Mouse (Mus musculus) limb, embryonic 12.5 days (tissue): Measurements from ENCODE around the gene Pla1a. TPM values are rescaled to one million over a fixed set of nuclear protein-coding genes. Genes with fewer than 3 reads are reported as not detected.
"Not testable (repeated sequence)": the region's sequence is repeated elsewhere in the genome, so short reads cannot be mapped to it uniquely, and the experiment has no call there.

Experiments
- ATAC-seq: fragments of 200-750 bp; cut with Nextera tagmentation; 2 replicates; pipeline ENCODE4 v1.8.0; 2017; ENCODE audit warnings: low read depth, moderate TSS enrichment; ENCODE audit not compliant: insufficient number of reproducible peaks, insufficient read depth, low FRiP score, low TSS enrichment
- H3K27ac ChIP-seq: fragments of 300-500 bp; sonication (generic); 2 replicates; pipeline ENCODE4 v1.5.1; 2016; ENCODE audit warnings: mild to moderate bottlenecking, moderate library complexity
- H3K27me3 ChIP-seq: fragments of 300-500 bp; sonication (generic); 2 replicates; pipeline ENCODE4 v1.6.1; 2016; ENCODE audit warnings: mild to moderate bottlenecking, moderate library complexity
- H3K36me3 ChIP-seq: fragments of 300-500 bp; sonication (generic); 2 replicates; pipeline ENCODE4 v1.6.1; 2016; ENCODE audit warnings: mild to moderate bottlenecking, moderate library complexity
- H3K4me1 ChIP-seq: fragments of 300-500 bp; sonication (generic); replicated peaks from 2 replicates; pipeline ENCODE4 v1.6.1; 2016
- H3K4me2 ChIP-seq: fragments of 300-500 bp; sonication (generic); 2 replicates; pipeline ENCODE4 v1.6.1; 2016; ENCODE audit warnings: mild to moderate bottlenecking, moderate library complexity
- H3K4me3 ChIP-seq: fragments of 300-500 bp; sonication (generic); replicated peaks from 2 replicates; pipeline ENCODE4 v1.5.1; 2016; ENCODE audit warnings: mild to moderate bottlenecking
- H3K9ac ChIP-seq: fragments of 300-500 bp; sonication (generic); replicated peaks from 2 replicates; pipeline ENCODE4 v1.6.1; 2016; ENCODE audit warnings: mild to moderate bottlenecking, moderate library complexity
- H3K9me3 ChIP-seq: fragments of 300-500 bp; sonication (generic); 2 replicates; pipeline ENCODE4 v1.6.1; 2016; ENCODE audit warnings: mild to moderate bottlenecking, moderate library complexity
- WGBS: fragments of 180-500 bp; shearing (Covaris S2); methylation state at CpG from one replicate; pipeline ENCODE4 v1.1.7; 2016; 5-methylcytosine and 5-hydroxymethylcytosine counted together
- polyA plus RNA-seq: library from polyadenylated mRNA; unstranded; fragments of >200 nt; fragmentation: Nextera tagmentation; extraction: Ambion mirVana; gene quantifications from 2 replicates; pipeline ENCODE4 v1.2.1, GENCODE M21; 2016

The Pla1a gene
- polyA plus RNA-seq, 1 experiment from 2014 or later: 0.10 TPM

DNA sequence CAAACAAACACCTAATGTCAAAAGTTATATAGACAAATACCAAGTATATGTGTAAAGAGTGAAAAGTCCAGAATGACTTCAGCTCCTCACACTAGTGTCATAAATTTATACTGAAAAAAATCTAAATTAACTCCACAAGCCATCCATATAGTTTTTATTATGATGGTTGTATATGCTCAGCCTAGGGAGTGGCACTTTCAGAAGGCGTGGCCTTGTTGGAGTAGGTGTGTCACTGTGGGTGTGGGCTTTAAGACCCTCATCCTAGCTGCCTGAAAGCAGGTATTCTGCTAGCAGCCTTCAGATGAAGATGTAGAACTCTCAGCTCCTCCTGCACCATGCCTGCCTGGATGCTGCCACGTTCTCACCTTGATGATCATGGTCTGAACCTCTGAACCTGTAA lies 13.2 kb upstream of the Pla1a start:
- not testable (repeated sequence) for H3K4me2 ChIP-seq, H3K9ac ChIP-seq, ATAC-seq, H3K27me3 ChIP-seq, H3K9me3 ChIP-seq, H3K4me1 ChIP-seq, H3K4me3 ChIP-seq, H3K27ac ChIP-seq
- peaks cover 83% of the 10 kb centered on the region for H3K36me3 ChIP-seq
- WGBS: 91% methylated on average over 2 of the region's 2 CpGs

DNA sequence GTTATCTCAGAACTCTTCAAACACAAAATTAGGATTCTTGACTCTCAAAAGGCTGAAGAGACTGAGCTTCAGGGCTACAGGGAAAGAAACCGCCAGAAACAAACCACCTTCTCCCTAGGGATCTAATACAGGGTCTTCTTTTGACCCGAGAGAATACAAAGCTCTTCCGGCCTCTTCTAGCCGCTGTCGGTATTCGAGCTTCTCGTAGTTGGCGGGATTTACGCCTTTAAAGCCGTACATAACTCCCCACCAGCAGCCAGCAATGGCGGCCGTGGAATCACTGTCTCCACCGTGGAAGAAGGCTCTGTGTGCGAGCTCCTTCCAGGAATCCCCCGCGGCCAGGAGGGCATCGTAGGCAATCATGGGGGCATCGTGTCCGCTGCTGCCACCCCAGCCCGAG lies 12.6 kb upstream of the Pla1a start:
- Histone ChIP-seq H3K9ac (no peak overlapping the region), H3K4me1 (0 out of 2 replicates have a peak, but pooled peaks cover 5% of the 10 kb centered on the region), H3K9me3 (no peaks in the 10 kb centered on the region), H3K27ac (no peak overlapping the region), H3K36me3 (peaks cover 82% of the 10 kb centered on the region), H3K4me2 (no peak overlapping the region), H3K4me3 (no peak overlapping the region), H3K27me3 (no peaks in the 10 kb centered on the region)
- WGBS: 96% methylated on average over 20 of the region's 20 CpGs
- ATAC-seq: no peak

DNA sequence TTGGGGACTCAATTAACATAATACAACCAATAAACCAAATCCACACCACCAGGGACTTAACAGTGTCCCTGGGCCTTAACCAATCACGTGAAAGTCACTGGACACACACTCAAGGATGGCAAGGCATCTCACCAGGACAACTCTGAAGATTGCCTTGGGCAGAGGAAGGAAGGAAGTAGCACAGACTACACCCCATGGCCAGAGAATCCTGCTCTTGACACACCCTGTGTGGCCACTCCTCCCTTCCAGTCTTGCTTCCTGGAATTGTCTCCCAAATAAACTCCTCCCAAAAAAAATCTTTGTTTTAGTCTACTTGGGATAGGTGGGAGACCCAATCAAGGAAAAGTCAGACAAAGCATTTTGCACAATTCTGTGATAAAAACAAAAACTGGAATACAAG lies 12.1 kb upstream of the Pla1a start:
- Histone ChIP-seq H3K4me1 (0 out of 2 replicates have a peak, but pooled peaks cover 3% of the 10 kb centered on the region), H3K4me2 (no peak overlapping the region), H3K4me3 (no peak overlapping the region), H3K9ac (no peak overlapping the region), H3K27ac (no peak overlapping the region), H3K36me3 (peaks cover 77% of the 10 kb centered on the region), H3K27me3 (no peaks in the 10 kb centered on the region), H3K9me3 (no peaks in the 10 kb centered on the region)
- 93% methylated on average over 1 of the region's 1 CpGs for WGBS
- no peak for ATAC-seq

DNA sequence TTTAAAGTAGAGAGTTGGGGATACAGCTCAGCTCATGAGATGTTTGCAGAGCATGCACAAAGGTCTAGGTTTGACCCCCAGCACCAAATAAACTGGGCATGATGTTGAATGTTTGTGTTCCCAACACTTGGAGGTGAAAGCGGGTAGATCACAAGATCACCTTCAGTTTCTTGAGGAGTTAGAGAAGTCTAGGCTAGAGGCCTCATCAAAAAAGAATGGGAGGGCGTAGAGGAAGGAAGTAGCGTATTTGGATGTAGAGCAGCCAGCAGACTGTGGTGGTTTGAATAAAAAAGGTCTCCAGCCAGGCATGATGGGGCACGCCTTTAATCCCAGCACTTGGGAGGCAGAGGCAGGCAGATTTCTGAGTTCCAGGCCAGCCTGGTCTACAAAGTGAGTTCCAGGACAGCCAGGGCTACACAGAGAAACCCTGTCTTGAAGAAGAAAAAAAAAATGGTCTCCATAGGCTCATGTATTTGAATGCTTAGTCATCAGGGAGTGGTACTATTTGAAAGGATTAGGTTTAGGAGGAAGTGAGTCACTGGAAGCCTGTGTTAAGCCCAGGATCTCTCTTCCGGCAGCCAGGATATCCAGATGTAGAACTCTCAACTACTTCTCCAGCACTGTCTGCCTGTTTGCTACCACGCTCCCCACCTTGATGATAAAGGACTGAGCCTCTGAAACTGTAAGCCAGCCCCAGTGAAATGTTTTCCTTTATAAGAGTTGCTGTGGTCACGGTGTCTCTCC lies 10.9 kb upstream of the Pla1a start:
- no peak overlapping the region for H3K27ac ChIP-seq
- WGBS: 96% methylated on average over 7 of the region's 7 CpGs
- 0 out of 2 replicates have a peak, but pooled peaks cover under 1% of the 10 kb centered on the region for H3K4me1 ChIP-seq
- H3K4me2 ChIP-seq: no peak overlapping the region
- no peak for ATAC-seq
- H3K9ac ChIP-seq: no peak overlapping the region
- H3K36me3 ChIP-seq: peaks cover 65% of the 10 kb centered on the region
- H3K27me3 ChIP-seq: no peaks in the 10 kb centered on the region
- H3K4me3 ChIP-seq: no peak overlapping the region
- H3K9me3 ChIP-seq: no peaks in the 10 kb centered on the region

DNA sequence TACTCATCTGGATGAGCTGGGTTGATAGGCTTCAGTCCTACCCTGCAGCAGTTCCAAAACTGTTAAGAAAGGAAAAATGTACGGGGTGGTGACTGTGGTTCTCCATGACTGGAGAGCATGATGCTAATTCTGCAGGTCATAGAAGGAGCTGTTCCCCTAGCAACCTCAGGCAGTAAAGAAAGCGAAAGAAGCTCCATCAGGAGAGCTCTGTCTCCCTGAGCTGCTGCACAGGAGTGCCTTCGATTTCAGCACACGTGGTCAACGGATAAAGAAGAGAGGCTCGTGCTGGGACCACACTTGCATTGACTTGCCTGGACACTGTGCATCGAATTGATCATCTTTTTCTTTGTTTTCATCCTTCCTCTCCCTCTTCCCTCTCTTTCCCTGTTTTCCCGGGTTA lies 9.3 kb upstream of the Pla1a start:
- H3K9me3 ChIP-seq: no peaks in the 10 kb centered on the region
- H3K9ac ChIP-seq: no peak overlapping the region
- H3K4me2 ChIP-seq: no peak overlapping the region
- H3K36me3 ChIP-seq: peaks cover 49% of the 10 kb centered on the region
- no peak for ATAC-seq
- no peak overlapping the region for H3K4me3 ChIP-seq
- 90% methylated on average over 8 of the region's 8 CpGs for WGBS
- no peaks in the 10 kb centered on the region for H3K27me3 ChIP-seq
- no peaks in the 10 kb centered on the region for H3K4me1 ChIP-seq
- H3K27ac ChIP-seq: no peak overlapping the region

DNA sequence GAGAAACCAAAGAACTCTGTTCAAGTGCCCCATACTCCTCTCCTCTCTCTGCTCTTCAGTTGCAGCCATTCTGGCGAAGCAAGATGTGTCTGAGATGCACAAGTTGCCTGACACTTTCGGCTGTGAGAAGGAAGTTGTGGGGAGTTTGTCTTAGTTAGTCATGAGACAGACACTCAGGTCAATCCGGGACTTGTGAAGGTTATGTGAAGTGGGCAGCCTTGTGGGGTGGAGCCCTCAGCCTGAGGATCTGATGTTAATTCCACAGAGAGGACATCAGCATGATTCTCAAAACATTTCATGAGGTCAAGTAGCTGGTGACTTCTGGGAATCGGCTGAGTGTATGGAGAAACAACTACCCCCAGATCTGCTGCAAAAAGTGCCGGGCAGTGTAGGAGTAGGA lies 8.7 kb upstream of the Pla1a start:
- Histone ChIP-seq H3K4me2 (no peak overlapping the region), H3K36me3 (peaks cover 43% of the 10 kb centered on the region), H3K27me3 (no peaks in the 10 kb centered on the region), H3K27ac (no peak overlapping the region), H3K4me1 (no peaks in the 10 kb centered on the region), H3K9me3 (no peaks in the 10 kb centered on the region), H3K9ac (no peak overlapping the region), H3K4me3 (no peak overlapping the region)
- 91% methylated on average over 5 of the region's 5 CpGs for WGBS
- ATAC-seq: no peak

DNA sequence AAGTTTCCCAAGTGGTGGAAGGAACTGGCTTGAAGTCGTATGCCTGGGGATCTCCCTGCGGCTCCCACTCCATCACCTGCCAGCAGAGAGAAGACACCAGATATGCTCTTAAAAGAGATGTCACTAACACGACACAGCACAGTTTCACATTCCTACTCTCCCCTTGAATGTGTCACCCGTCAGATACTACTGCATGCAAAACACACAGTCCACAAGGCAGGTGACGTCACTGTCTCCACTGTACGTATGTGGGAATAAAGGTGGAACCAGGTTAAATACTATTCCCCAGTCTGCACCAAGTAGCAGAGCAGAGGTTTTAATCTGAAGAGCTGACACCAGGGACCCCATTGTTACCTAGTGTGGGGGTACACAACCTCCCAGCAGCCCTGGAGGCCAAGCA lies 7.5 kb upstream of the Pla1a start:
- H3K4me1 ChIP-seq: no peaks in the 10 kb centered on the region
- H3K9me3 ChIP-seq: no peaks in the 10 kb centered on the region
- H3K4me3 ChIP-seq: no peak overlapping the region
- no peak overlapping the region for H3K27ac ChIP-seq
- no peak overlapping the region for H3K9ac ChIP-seq
- peaks cover 31% of the 10 kb centered on the region for H3K36me3 ChIP-seq
- H3K27me3 ChIP-seq: no peaks in the 10 kb centered on the region
- 77% methylated on average over 6 of the region's 6 CpGs for WGBS
- H3K4me2 ChIP-seq: no peak overlapping the region
- ATAC-seq: no peak

DNA sequence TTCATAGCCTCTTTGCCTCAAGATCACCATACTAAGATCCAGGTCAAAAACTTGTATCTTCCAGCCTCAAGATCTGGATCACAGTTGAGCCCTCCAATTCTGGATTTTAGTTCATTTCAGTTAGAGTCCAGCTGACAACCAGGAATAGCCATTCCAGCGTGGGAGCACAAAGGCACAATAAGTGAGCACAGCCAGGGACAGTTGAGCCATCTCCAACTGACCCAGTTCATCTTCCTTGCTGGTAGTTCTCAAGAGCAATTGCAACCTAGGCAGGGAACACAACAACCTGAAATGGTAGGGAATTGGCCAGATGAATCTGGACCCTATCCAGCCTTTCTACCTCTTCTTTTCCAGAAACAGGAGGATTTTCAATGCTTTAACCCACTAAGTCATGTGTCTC lies 6.2 kb upstream of the Pla1a start:
- 91% methylated on average over 1 of the region's 1 CpGs for WGBS
- no peaks in the 10 kb centered on the region for H3K27me3 ChIP-seq
- no peak overlapping the region for H3K27ac ChIP-seq
- no peak overlapping the region for H3K4me2 ChIP-seq
- no peak overlapping the region for H3K9ac ChIP-seq
- no peaks in the 10 kb centered on the region for H3K9me3 ChIP-seq
- ATAC-seq: no peak
- H3K4me3 ChIP-seq: no peak overlapping the region
- H3K36me3 ChIP-seq: peaks cover 18% of the 10 kb centered on the region
- H3K4me1 ChIP-seq: no peaks in the 10 kb centered on the region

DNA sequence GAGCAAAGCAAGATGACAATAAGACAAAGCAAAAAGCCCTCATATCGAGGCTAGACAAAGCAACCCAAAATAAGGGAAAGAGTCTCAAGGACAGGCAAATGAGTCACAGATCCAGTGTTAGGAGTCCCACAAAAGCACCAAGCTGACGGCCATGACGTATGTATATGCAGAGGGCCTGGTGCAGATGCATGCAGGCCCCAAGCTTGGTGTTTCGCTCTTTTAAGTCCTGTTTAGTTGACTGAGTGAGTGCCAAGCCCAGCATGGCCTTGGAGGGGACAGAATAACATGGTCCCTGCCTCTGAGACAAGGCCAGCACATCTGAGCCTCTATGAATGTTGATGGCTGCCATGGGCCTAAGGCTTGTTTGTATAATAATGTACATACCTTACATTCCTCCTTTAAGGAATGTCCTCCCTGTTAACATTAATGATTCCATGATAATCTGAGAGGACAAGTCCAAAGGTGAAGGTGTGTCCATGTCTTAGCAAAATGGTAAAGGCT lies 1.4 kb upstream of the Pla1a start:
- Histone ChIP-seq H3K27me3 (no peaks in the 10 kb centered on the region), H3K9ac (no peak overlapping the region), H3K36me3 (no peaks in the 10 kb centered on the region), H3K4me2 (no peak overlapping the region), H3K9me3 (no peaks in the 10 kb centered on the region), H3K4me3 (no peak overlapping the region), H3K27ac (no peak overlapping the region), H3K4me1 (0 out of 2 replicates have a peak, but pooled peaks cover 3% of the 10 kb centered on the region)
- 89% methylated on average over 4 of the region's 4 CpGs for WGBS
- no peak for ATAC-seq

DNA sequence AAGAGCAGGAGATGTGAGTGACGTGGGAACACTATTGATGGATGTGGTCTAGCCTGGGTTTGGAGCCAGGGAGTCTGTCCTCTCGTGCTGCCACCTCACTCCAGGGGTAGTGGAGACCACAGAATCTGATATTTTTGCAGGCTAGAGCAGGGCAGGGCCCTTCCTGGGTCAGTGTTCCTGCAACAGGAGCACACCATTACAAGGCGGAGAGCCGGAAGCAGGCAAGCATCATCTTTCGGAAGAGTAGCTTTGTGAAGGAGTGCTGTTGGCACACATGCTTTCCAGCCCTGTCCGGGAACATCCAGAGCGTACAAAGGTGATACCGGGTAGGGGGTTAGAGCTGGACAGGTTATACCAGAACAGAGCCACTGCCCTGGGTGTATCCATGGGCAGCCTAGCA lies 569 bp upstream of the Pla1a start:
- Histone ChIP-seq H3K36me3 (no peaks in the 10 kb centered on the region), H3K4me1 (0 out of 2 replicates have a peak, but pooled peaks cover 3% of the 10 kb centered on the region), H3K9me3 (no peaks in the 10 kb centered on the region), H3K4me2 (no peak overlapping the region), H3K27me3 (no peaks in the 10 kb centered on the region), H3K27ac (no peak overlapping the region), H3K4me3 (no peak overlapping the region), H3K9ac (no peak overlapping the region)
- no peak for ATAC-seq
- WGBS: 85% methylated on average over 8 of the region's 8 CpGs

DNA sequence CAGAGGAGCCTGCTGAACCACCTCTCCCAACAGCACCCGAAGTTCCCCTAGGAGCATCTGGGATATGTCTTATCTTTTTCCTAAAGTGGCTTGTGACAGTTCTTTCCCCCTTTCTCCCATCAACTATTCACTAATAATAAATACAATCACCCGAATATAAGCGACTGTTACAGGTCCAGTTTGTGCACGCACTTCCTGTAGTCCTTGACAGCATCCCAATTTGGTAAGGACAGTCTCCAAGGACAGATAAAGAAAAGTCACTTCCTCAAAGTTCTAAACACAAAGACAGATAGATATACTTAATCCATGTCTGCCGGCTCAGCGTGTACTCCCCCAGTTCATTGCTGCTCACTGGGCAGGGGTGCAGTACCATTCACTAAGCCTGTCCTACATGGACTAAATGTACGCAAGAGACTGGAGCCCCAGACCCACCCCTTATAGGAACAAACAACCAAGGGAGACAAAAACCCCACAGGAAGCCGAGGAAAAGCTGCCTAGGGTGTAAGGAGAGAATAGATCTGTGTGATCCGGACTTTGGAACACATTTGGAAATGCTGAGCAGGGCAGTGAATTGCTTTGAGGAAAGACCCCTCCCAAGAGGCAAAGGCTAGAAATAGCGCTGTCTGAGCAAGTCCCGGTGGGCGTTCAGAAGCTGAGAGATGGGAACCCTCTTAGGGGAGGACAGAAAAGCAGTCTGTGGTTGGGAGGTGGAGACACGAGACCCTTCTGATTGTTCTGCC lies 1.3 kb downstream of the Pla1a start:
- H3K4me2 ChIP-seq: no peak overlapping the region
- no peak for ATAC-seq
- H3K27ac ChIP-seq: no peak overlapping the region
- H3K4me1 ChIP-seq: 0 out of 2 replicates have a peak, but pooled peaks cover 3% of the 10 kb centered on the region
- 74% methylated on average over 13 of the region's 13 CpGs for WGBS
- no peak overlapping the region for H3K4me3 ChIP-seq
- no peaks in the 10 kb centered on the region for H3K27me3 ChIP-seq
- no peaks in the 10 kb centered on the region for H3K36me3 ChIP-seq
- H3K9ac ChIP-seq: no peak overlapping the region
- H3K9me3 ChIP-seq: no peaks in the 10 kb centered on the region
